Mouse (Mus musculus): ENCODE measurements around the gene Nav2. TPM values are rescaled to one million over a fixed set of nuclear protein-coding genes. Genes with fewer than 3 reads are reported as not detected.

Nav2 gene
- polyA plus RNA-seq, 1 experiment from 2014 or later = 24.2 TPM

- Histone ChIP-seq H3K9ac (peak overlapping the region; percentile 35; the same call in 1 of the 2 replicates), H3K27ac (peak overlapping the region; percentile 70), H3K4me3 (no peak overlapping the region), H3K36me3 (no peaks in the 10 kb centered on the region), H3K27me3 (no peaks in the 10 kb centered on the region), H3K4me1 (replicated peaks) (peaks cover 84% of the 10 kb centered on the region), H3K9me3 (no peaks in the 10 kb centered on the region), H3K4me2 (no peak overlapping the region)
- ATAC-seq (ENCODE audit: low FRiP score) = peak; percentile 25; the same call in 1 of the 2 replicates
- 45% methylated on average over 10 of the region's 10 CpGs for WGBS
These were observed 166.9 kb downstream of the Nav2 start for GRCm38 (mm10) chr7:49075333-49075934.

GRCm38 (mm10) chr7:49076283-49076694, 167.8 kb downstream of the Nav2 start:
- Histone ChIP-seq H3K4me2 (no peak overlapping the region), H3K4me1 (replicated peaks) (peaks cover 77% of the 10 kb centered on the region), H3K4me3 (no peak overlapping the region), H3K27ac (peak overlapping the region; percentile 70), H3K36me3 (no peaks in the 10 kb centered on the region), H3K9me3 (no peaks in the 10 kb centered on the region), H3K27me3 (no peaks in the 10 kb centered on the region), H3K9ac (peak overlapping the region; percentile 26; the same call in 1 of the 2 replicates)
- WGBS = 23% methylated on average over 8 of the region's 8 CpGs
- no peak for ATAC-seq (ENCODE audit: low FRiP score)

- Histone ChIP-seq H3K4me1 (replicated peaks) (peaks cover 78% of the 10 kb centered on the region), H3K27ac (peak overlapping the region; percentile 78), H3K27me3 (no peaks in the 10 kb centered on the region), H3K4me3 (no peak overlapping the region), H3K4me2 (no peak overlapping the region), H3K9me3 (no peaks in the 10 kb centered on the region), H3K9ac (no peak overlapping the region), H3K36me3 (no peaks in the 10 kb centered on the region)
- ATAC-seq (ENCODE audit: low FRiP score) = peak; percentile 61
- 19% methylated on average over 5 of the region's 5 CpGs for WGBS
These were observed 170.4 kb downstream of the Nav2 start for GRCm38 (mm10) chr7:49078930-49079329.

DNA sequence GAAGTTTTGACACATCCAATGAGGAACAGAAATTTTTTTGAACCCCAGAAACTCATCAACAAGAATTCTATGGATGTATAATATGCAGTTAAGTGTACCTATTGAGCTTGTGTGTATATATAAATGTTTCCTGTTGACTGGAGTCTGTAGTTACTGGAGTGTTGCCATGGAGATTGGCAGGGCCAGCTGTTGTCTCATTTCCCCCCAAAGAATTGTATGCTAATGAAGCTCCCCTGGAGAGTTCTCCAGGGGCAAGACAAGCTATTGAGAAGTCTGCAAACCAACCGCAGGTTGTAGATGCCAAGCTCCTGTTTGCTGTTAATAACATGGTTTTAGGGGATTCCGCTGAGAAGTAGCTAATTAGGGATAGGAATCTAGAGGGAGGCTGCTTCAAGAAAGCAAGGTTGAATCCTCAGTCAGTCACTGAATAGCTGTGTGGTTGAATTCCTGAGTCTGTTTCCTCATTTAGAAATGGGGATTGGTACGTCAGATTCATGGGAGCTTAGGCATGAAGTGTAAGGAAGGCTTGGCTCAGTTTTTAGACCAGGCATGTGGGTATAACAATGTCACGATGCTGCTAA, 174.2 kb downstream of the Nav2 start:
- 44% methylated on average over 4 of the region's 4 CpGs for WGBS

GRCm38 (mm10) chr7:49084768-49085167, 176.3 kb downstream of the Nav2 start:
- 21% methylated on average over 8 of the region's 8 CpGs for WGBS
- peak; percentile 38; the same call in 1 of the 2 replicates for ATAC-seq (ENCODE audit: low FRiP score)
- H3K4me3 ChIP-seq = no peak overlapping the region
- H3K9ac ChIP-seq = 0 out of 2 replicates have a peak overlapping the region, but pooled peaks have one; percentile 19
- H3K4me2 ChIP-seq = peak overlapping the region; percentile 31
- peak overlapping the region; percentile 85 for H3K27ac ChIP-seq
- H3K9me3 ChIP-seq = no peaks in the 10 kb centered on the region
- no peaks in the 10 kb centered on the region for H3K36me3 ChIP-seq
- H3K27me3 ChIP-seq = no peaks in the 10 kb centered on the region
- peaks cover 79% of the 10 kb centered on the region for H3K4me1 ChIP-seq (replicated peaks)

More for the DNA sequence above, 174.2 kb downstream of the Nav2 start:
- no peak for ATAC-seq (ENCODE audit: low FRiP score)
- H3K9me3 ChIP-seq = no peaks in the 10 kb centered on the region
- H3K4me2 ChIP-seq = 0 out of 2 replicates have a peak overlapping the region, but pooled peaks have one; percentile 13
- H3K9ac ChIP-seq = no peak overlapping the region
- peaks cover 81% of the 10 kb centered on the region for H3K4me1 ChIP-seq (replicated peaks)
- peak overlapping the region; percentile 85 for H3K27ac ChIP-seq
- no peaks in the 10 kb centered on the region for H3K27me3 ChIP-seq
- H3K36me3 ChIP-seq = no peaks in the 10 kb centered on the region
- H3K4me3 ChIP-seq = no peak overlapping the region

DNA sequence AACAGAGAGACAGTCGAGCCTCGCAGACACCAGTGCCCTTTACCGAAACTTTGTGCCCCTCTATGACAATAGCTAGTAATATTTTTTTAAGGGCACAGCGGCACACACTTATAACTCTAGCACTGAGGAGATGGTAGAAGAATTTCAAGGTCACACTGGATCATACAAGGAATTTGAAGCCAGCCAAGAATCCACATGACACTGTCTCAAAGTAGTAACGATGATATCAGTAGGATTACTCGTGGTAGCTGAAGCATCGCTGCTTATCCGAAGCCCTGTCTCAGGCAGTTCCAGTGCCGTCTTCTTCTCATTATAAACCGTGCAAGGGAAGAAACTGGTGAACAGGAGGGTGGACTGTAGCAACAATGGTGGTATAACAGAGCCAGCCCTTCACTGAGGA, 177.2 kb downstream of the Nav2 start:
- Histone ChIP-seq H3K27ac (peak overlapping the region; percentile 85), H3K4me3 (no peak overlapping the region), H3K4me1 (replicated peaks) (peaks cover 88% of the 10 kb centered on the region), H3K36me3 (no peaks in the 10 kb centered on the region), H3K9ac (peak overlapping the region; percentile 19; the same call in 1 of the 2 replicates), H3K9me3 (no peaks in the 10 kb centered on the region), H3K4me2 (no peak overlapping the region; the same call in 1 of the 2 replicates), H3K27me3 (no peaks in the 10 kb centered on the region)
- WGBS = 63% methylated on average over 10 of the region's 10 CpGs
- no peak for ATAC-seq (ENCODE audit: low FRiP score)

GRCm38 (mm10) chr7:49087154-49087553, 178.6 kb downstream of the Nav2 start:
- WGBS = 77% methylated on average over 5 of the region's 5 CpGs
- Histone ChIP-seq H3K4me2 (no peak overlapping the region), H3K4me3 (no peak overlapping the region), H3K9ac (no peak overlapping the region), H3K9me3 (no peaks in the 10 kb centered on the region), H3K4me1 (replicated peaks) (peaks cover 98% of the 10 kb centered on the region), H3K27ac (no peak overlapping the region), H3K36me3 (no peaks in the 10 kb centered on the region), H3K27me3 (no peaks in the 10 kb centered on the region)
- ATAC-seq (ENCODE audit: low FRiP score) = no peak

DNA sequence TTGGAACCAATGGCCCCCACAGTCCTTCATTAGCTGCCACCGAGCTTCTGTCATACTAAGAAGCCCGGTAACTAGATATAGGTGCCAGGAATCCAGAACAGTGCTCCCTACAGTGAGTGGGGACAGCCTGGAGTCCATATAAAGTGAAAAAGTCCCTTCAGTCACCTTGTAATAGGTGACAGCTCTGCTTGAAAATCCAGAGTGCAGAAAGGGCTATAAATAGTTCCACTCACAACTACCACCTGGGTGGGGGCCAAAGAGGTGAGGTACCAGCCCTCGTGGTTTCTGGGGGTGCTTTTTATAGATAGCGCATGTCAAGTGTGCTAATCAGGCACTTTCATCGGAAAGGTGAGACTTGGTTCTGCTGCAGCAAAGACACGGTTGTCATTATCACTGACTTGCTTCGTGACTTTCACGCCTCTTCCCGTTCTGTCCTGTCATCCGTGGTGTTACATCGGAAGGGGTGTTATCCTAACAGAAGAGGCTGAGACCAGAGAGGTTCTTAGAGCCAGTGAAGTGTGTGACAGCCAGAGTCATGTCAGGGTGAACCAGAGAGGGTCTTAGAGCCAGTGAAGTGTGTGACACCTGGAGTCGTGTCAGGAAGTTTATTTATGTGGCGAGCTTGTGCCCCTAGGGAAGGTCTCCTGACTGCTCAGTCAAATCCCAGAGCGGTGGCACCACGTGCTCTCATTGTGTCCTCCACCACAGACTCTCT, 179.8 kb downstream of the Nav2 start:
- no peaks in the 10 kb centered on the region for H3K9me3 ChIP-seq
- WGBS = 63% methylated on average over 15 of the region's 15 CpGs
- ATAC-seq (ENCODE audit: low FRiP score) = no peak
- H3K27ac ChIP-seq = no peak overlapping the region
- H3K4me3 ChIP-seq = no peak overlapping the region
- H3K36me3 ChIP-seq = no peaks in the 10 kb centered on the region
- H3K4me2 ChIP-seq = no peak overlapping the region
- H3K9ac ChIP-seq = no peak overlapping the region
- H3K27me3 ChIP-seq = no peaks in the 10 kb centered on the region
- H3K4me1 ChIP-seq (replicated peaks) = peaks cover 98% of the 10 kb centered on the region

DNA sequence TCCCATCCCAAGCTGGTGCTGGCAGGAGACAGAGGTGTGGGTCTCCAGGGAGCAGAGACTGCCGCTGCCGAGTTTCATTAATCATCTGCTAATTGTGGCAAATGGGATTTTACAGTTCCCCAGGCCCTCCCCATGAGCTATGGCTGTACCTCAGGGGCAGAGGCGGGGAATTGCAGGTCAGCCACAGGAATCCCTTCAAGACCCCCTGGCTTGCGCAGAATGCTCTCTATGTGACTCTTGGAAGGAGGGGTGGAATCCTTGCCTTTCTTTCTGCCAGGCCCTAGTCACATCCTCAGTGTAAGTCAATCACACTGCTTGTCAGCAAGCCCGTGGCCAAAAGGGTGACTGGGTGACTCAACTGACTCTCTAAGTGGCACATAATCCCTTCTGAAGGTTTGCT, 182.9 kb downstream of the Nav2 start:
- WGBS = 30% methylated on average over 5 of the region's 5 CpGs
- no peaks in the 10 kb centered on the region for H3K27me3 ChIP-seq
- H3K4me3 ChIP-seq = no peak overlapping the region
- no peaks in the 10 kb centered on the region for H3K36me3 ChIP-seq
- H3K4me1 ChIP-seq (replicated peaks) = peaks cover 74% of the 10 kb centered on the region
- H3K9me3 ChIP-seq = no peaks in the 10 kb centered on the region
- H3K9ac ChIP-seq = no peak overlapping the region
- H3K4me2 ChIP-seq = no peak overlapping the region
- no peak for ATAC-seq (ENCODE audit: low FRiP score)
- no peak overlapping the region for H3K27ac ChIP-seq

- ATAC-seq (ENCODE audit: low FRiP score) = no peak
- Histone ChIP-seq H3K36me3 (no peaks in the 10 kb centered on the region), H3K9me3 (no peaks in the 10 kb centered on the region), H3K4me2 (no peak overlapping the region), H3K27ac (peak overlapping the region; percentile 40; the same call in 1 of the 2 replicates), H3K4me1 (replicated peaks) (peaks cover 69% of the 10 kb centered on the region), H3K4me3 (no peak overlapping the region), H3K27me3 (no peaks in the 10 kb centered on the region), H3K9ac (no peak overlapping the region)
- WGBS = 67% methylated on average over 5 of the region's 5 CpGs
These were observed 183.4 kb downstream of the Nav2 start for GRCm38 (mm10) chr7:49091921-49092320.

- H3K9ac ChIP-seq = no peak overlapping the region
- H3K4me3 ChIP-seq = no peak overlapping the region
- peaks cover 52% of the 10 kb centered on the region for H3K4me1 ChIP-seq (replicated peaks)
- no peaks in the 10 kb centered on the region for H3K36me3 ChIP-seq
- WGBS = 86% methylated on average over 6 of the region's 6 CpGs
- ATAC-seq (ENCODE audit: low FRiP score) = no peak
- H3K4me2 ChIP-seq = no peak overlapping the region
- no peaks in the 10 kb centered on the region for H3K9me3 ChIP-seq
- no peaks in the 10 kb centered on the region for H3K27me3 ChIP-seq
- no peak overlapping the region for H3K27ac ChIP-seq
These were observed 185.1 kb downstream of the Nav2 start for GRCm38 (mm10) chr7:49093596-49093995.

DNA sequence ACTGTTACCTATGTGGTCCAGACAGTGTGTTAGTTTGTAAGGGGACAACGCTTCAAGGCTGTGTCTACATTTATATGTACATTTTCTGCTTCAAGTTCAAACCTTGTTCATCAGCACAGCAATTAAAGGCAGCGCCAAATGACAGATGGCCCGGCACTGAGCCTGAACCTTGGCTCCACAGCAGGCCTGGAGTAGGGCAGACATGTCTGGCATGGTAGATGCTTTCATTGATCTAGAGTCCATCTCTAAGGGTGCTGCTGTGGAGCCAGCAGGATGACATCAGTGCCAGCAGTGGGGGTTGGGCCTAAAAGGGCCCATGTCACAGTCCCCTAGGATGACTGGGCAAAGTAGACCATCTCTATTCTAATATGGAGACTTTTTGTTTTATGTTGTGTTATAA, 186.0 kb downstream of the Nav2 start:
- Histone ChIP-seq H3K27ac (no peak overlapping the region), H3K36me3 (no peaks in the 10 kb centered on the region), H3K4me1 (replicated peaks) (peaks cover 44% of the 10 kb centered on the region), H3K27me3 (no peaks in the 10 kb centered on the region), H3K9me3 (no peaks in the 10 kb centered on the region), H3K9ac (no peak overlapping the region), H3K4me2 (no peak overlapping the region), H3K4me3 (no peak overlapping the region)
- no peak for ATAC-seq (ENCODE audit: low FRiP score)
- 74% methylated on average over 3 of the region's 3 CpGs for WGBS

Data from hindbrain, embryonic 13.5 days (tissue).